8 mouse cellular contexts compared by ENCODE assay signal in the genomic region with DNA sequence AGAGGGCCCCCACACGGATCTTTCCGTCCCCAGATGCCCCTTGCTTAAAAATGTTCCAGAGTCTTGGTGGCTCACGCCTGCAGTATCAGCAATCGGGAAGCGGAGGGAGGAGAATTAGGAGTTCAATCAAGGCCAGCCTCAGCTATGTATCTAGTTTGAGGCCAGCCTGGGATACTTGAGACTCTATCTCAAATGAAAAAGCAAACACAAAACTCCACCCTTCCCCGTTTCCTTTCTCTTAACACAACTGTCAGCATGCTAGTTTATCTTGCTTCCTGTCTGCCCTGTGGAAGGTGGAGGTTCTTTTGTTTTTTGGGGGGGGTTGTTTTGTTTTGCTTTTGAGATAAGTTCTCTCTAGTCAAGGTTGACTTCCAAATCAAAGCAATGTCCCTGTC. TPM values are rescaled to one million over a fixed set of nuclear protein-coding genes. Genes with fewer than 3 reads are reported as not detected.
DNase-seq lines count a peak whose midpoint lies in the region; ATAC-seq lines count a peak whose summit lies in the region.

No protein-coding gene starts in this region.

- H3K9me3 ChIP-seq in embryonic facial prominence, embryonic 12.5 days, result no peaks in the 10 kb centered on the region
- H3K9me3 ChIP-seq in midbrain, embryonic 13.5 days, result no peaks in the 10 kb centered on the region

- no peak overlapping the region for H3K9ac ChIP-seq in embryonic facial prominence, embryonic 12.5 days
- H3K9ac ChIP-seq in midbrain, embryonic 13.5 days (replicated peaks), result no peak overlapping the region

- no peaks in the 10 kb centered on the region for H3K36me3 ChIP-seq in embryonic facial prominence, embryonic 12.5 days
- no peaks in the 10 kb centered on the region for H3K36me3 ChIP-seq in midbrain, embryonic 13.5 days

- no peak overlapping the region for H3K27ac ChIP-seq in embryonic facial prominence, embryonic 12.5 days
- H3K27ac ChIP-seq in midbrain, embryonic 13.5 days, result no peak overlapping the region

- WGBS in embryonic facial prominence, embryonic 12.5 days, result 49% methylated on average over 6 of the region's 6 CpGs
- 50% methylated on average over 6 of the region's 6 CpGs for WGBS in midbrain, embryonic 13.5 days

- peak; percentile 26 to 34 for DNase-seq in heart, adult 9 months (ENCODE audit: low spot score in 2 of 2)
- no peak for DNase-seq in heart, postnatal 36 days
- DNase-seq in natural killer cell, adult 2 months (ENCODE audit: low spot score in 2 of 2), result no peak
- no peak for DNase-seq in retina, embryonic 14.5 days (ENCODE audit: low spot score)

- H3K27me3 ChIP-seq in embryonic facial prominence, embryonic 12.5 days, result no peaks in the 10 kb centered on the region
- no peaks in the 10 kb centered on the region for H3K27me3 ChIP-seq in midbrain, embryonic 13.5 days

- peak overlapping the region; percentile 35 for H3K4me3 ChIP-seq in embryonic facial prominence, embryonic 12.5 days
- peak overlapping the region; percentile 38 for H3K4me3 ChIP-seq in midbrain, embryonic 13.5 days (replicated peaks)

- ATAC-seq in embryonic facial prominence, embryonic 12.5 days (ENCODE audit: insufficient number of reproducible peaks, insufficient read depth, low FRiP score, low TSS enrichment), result no peak
- peak; percentile 62 for ATAC-seq in inflammation-experienced regulatory T-cells, adult 6 months
- 0 out of 2 replicates have a peak, but pooled peaks have one; percentile 11 for ATAC-seq in midbrain, embryonic 13.5 days
- no peak for ATAC-seq in cerebellum, adult (ENCODE audit: insufficient number of reproducible peaks, low FRiP score, low TSS enrichment)

- intact Hi-C loops in heart, postnatal 36 days (cut with DNase I), result no loop called here

- H3K4me1 ChIP-seq in embryonic facial prominence, embryonic 12.5 days, result no peaks in the 10 kb centered on the region
- H3K4me1 ChIP-seq in midbrain, embryonic 13.5 days (replicated peaks), result peaks cover 10% of the 10 kb centered on the region

- peak overlapping the region; percentile 69 for H3K4me2 ChIP-seq in embryonic facial prominence, embryonic 12.5 days (replicated peaks)
- H3K4me2 ChIP-seq in midbrain, embryonic 13.5 days (replicated peaks), result peak overlapping the region; percentile 56

RNA-seq across cellular contexts. Expression of a gene that starts 32.3 kb away (rescaled TPM):
- 10 to 100 TPM; 39.5 to 52.7 TPM for total RNA-seq in heart, postnatal 36 days (2021)
- polyA plus RNA-seq in embryonic facial prominence, embryonic 12.5 days (2016; fragmentation: Nextera tagmentation; extraction: Ambion mirVana), result 24.7 and 26.0 TPM in 2 replicates
- 100 to 1,000 TPM; 177 to 212 (median 210) TPM for polyA plus RNA-seq in inflammation-experienced regulatory T-cells, adult 6 months (2017; shearing (Covaris generic))
- 8.6 and 8.7 TPM in 2 replicates for polyA plus RNA-seq in midbrain, embryonic 13.5 days (2015; fragmentation: Nextera tagmentation; extraction: Ambion mirVana)

RNA-seq across cellular contexts. Expression of a gene that starts 58.5 kb away (rescaled TPM):
- total RNA-seq in heart, postnatal 36 days (2021), result 10 to 100 TPM; 15.8 to 17.2 TPM
- polyA plus RNA-seq in embryonic facial prominence, embryonic 12.5 days (2016; fragmentation: Nextera tagmentation; extraction: Ambion mirVana), result 147 and 152 TPM in 2 replicates
- polyA plus RNA-seq in inflammation-experienced regulatory T-cells, adult 6 months (2017; shearing (Covaris generic)), result 100 to 1,000 TPM; 166 to 211 (median 167) TPM
- polyA plus RNA-seq in midbrain, embryonic 13.5 days (2015; fragmentation: Nextera tagmentation; extraction: Ambion mirVana), result 154 and 155 TPM in 2 replicates

Comparison
In these comparisons a context has a peak if more than half of its experiments do, and no peak if none do; other contexts are left out.
1. DNase-seq: peak in heart, adult 9 months (2 of 2); none in heart, postnatal 36 days (0 of 2), natural killer cell, adult 2 months (0 of 2) and retina, embryonic 14.5 days (single experiment).
2. ATAC-seq: peak in inflammation-experienced regulatory T-cells, adult 6 months (single experiment) and midbrain, embryonic 13.5 days (single experiment); none in embryonic facial prominence, embryonic 12.5 days (single experiment) and cerebellum, adult (single experiment).